Mouse (Mus musculus): ENCODE measurements around the gene Mmd2. TPM values are rescaled to one million over a fixed set of nuclear protein-coding genes. Genes with fewer than 3 reads are reported as not detected.

Mmd2 gene
- total and polyA plus RNA-seq, 3 experiments = not detected

- TF ChIP-seq E2F4 (IDR thresholded peaks at IDR 0.05; ENCODE audit: borderline replicate concordance, low read depth, low read length) = no peak
- 0 out of 2 replicates have a peak, but pooled peaks have one; percentile 20 for TF ChIP-seq ZNF384 (IDR thresholded peaks at IDR 0.05; ENCODE audit: low read depth, low read length)
- Histone ChIP-seq H3K4me3 (ENCODE audit: control insufficient read depth in 1 of 2, insufficient read depth in 1 of 2, low read depth in 2 of 2, low read length in 2 of 2) (no peak overlapping the region), H3K27ac (ENCODE audit: control insufficient read depth, low read depth, low read length) (no peak overlapping the region), H3K9me3 (replicated peaks; ENCODE audit: insufficient read depth, low read length) (no peaks in the 10 kb centered on the region), H3K9ac (ENCODE audit: control insufficient read depth, low read depth, low read length, poor library complexity, severe bottlenecking) (no peak overlapping the region), H3K79me2 (ENCODE audit: control insufficient read depth, insufficient read depth, low read length, poor library complexity) (no peaks in the 10 kb centered on the region), H3K27me3 (ENCODE audit: control insufficient read depth in 1 of 2, insufficient read depth in 2 of 2, low read length in 2 of 2) (no peaks in the 10 kb centered on the region; a peak in 1 of 4 replicates), H3K36me3 (ENCODE audit: control insufficient read depth in 1 of 2, insufficient read depth in 2 of 2, low read length in 2 of 2) (no peaks in the 10 kb centered on the region), H3K4me1 (ENCODE audit: control insufficient read depth in 1 of 2, insufficient read depth in 2 of 2, low read length in 2 of 2) (peaks cover 0 to 7% of the 10 kb centered on the region in 2 experiments; a peak in 1 of 4 replicates)
- DNase-seq (ENCODE audit: low read depth, low spot score) = no peak
Measured at GRCm38 (mm10) chr5:142574323-142575057, 34.1 kb downstream of the Mmd2 start.

- no peaks in the 10 kb centered on the region for H3K4me1 ChIP-seq (ENCODE audit: control insufficient read depth in 1 of 2, insufficient read depth in 2 of 2, low read length in 2 of 2)
- TF ChIP-seq USF1 (IDR thresholded peaks at IDR 0.05; ENCODE audit: low read depth, low read length) (no peak), MEF2A (IDR thresholded peaks at IDR 0.05; ENCODE audit: extremely low read depth, insufficient replicate concordance, low read depth, low read length, poor library complexity, severe bottlenecking) (no peak), MAX (IDR thresholded peaks at IDR 0.05; ENCODE audit: low read length) (no peak), BHLHE40 (IDR thresholded peaks at IDR 0.05; ENCODE audit: borderline replicate concordance, low read depth, low read length) (no peak), GABPA (IDR thresholded peaks at IDR 0.05; ENCODE audit: low read depth, low read length) (no peak), CHD2 (IDR thresholded peaks at IDR 0.05; ENCODE audit: low read length) (no peak), POLR2AphosphoS5 (IDR thresholded peaks at IDR 0.05; ENCODE audit: borderline replicate concordance, low read depth, low read length) (no peak), MYB (IDR thresholded peaks at IDR 0.05; ENCODE audit: low read depth, low read length) (no peak), RCOR1 (IDR thresholded peaks at IDR 0.05; ENCODE audit: low read depth, low read length) (no peak), GATA1 (IDR thresholded peaks at IDR 0.05; ENCODE audit: low read depth, low read length) (no peak), ETS1 (IDR thresholded peaks at IDR 0.05; ENCODE audit: low read depth, low read length) (no peak), TBP (IDR thresholded peaks at IDR 0.05; ENCODE audit: low read depth, low read length) (no peak), E2F4 (IDR thresholded peaks at IDR 0.05; ENCODE audit: borderline replicate concordance, low read depth, low read length) (no peak), TCF12 (IDR thresholded peaks at IDR 0.05; ENCODE audit: low read depth, low read length) (no peak), ZMIZ1 (IDR thresholded peaks at IDR 0.05; ENCODE audit: low read depth, low read length) (no peak), MAFK (IDR thresholded peaks at IDR 0.05; ENCODE audit: borderline replicate concordance, low read depth, low read length) (no peak), ELF1 (IDR thresholded peaks at IDR 0.05; ENCODE audit: low read depth, low read length) (no peak), KAT2A (conservative IDR thresholded peaks at IDR 0.05; ENCODE audit: low read depth, low read length) (no peak), ZC3H11A (IDR thresholded peaks at IDR 0.05; ENCODE audit: low read depth, low read length) (no peak)
- H3K9ac ChIP-seq (ENCODE audit: control insufficient read depth, low read depth, low read length, poor library complexity, severe bottlenecking) = no peak overlapping the region
- no peaks in the 10 kb centered on the region for H3K9me3 ChIP-seq (replicated peaks; ENCODE audit: insufficient read depth, low read length)
- no peak overlapping the region for H3K27ac ChIP-seq (ENCODE audit: control insufficient read depth, low read depth, low read length)
- no peaks in the 10 kb centered on the region for H3K79me2 ChIP-seq (ENCODE audit: control insufficient read depth, insufficient read depth, low read length, poor library complexity)
- no peak for DNase-seq (ENCODE audit: low read depth, low spot score)
- H3K4me3 ChIP-seq (ENCODE audit: control insufficient read depth in 1 of 2, insufficient read depth in 1 of 2, low read depth in 2 of 2, low read length in 2 of 2) = no peak overlapping the region
- no peaks in the 10 kb centered on the region; a peak in 1 of 4 replicates for H3K27me3 ChIP-seq (ENCODE audit: control insufficient read depth in 1 of 2, insufficient read depth in 2 of 2, low read length in 2 of 2)
- H3K36me3 ChIP-seq (ENCODE audit: control insufficient read depth in 1 of 2, insufficient read depth in 2 of 2, low read length in 2 of 2) = no peaks in the 10 kb centered on the region
Measured at GRCm38 (mm10) chr5:142564606-142565005, 44.0 kb downstream of the Mmd2 start.

Measured in MEL (cell line).